Mouse (Mus musculus) heart, adult 2 months (tissue): ENCODE results near the gene Zwilch.

ENCODE experiments used
- CTCF ChIP-seq: fragments of 200-600 bp; IDR thresholded peaks from 2 replicates; pipeline ENCODE4 v1.8.1; 2022; ENCODE audit warnings: antibody characterized with exemption, mild to moderate bottlenecking, moderate library complexity
- POLR2A ChIP-seq: fragments of 200-500 bp; IDR thresholded peaks from 2 replicates; pipeline ENCODE4 v1.6.1; 2011; ENCODE audit warnings: mild to moderate bottlenecking, low read depth, low read length, control low read depth; ENCODE audit not compliant: insufficient read depth

GRCm38 (mm10) chr9:64214452-64214851 is 41.5 kb upstream of the Zwilch start:
- no peak for TF ChIP-seq POLR2A
- no peak for TF ChIP-seq CTCF
